Mouse (Mus musculus) heart, adult 2 months (tissue): ENCODE results near the gene Gm26602.

Source experiments
- CTCF ChIP-seq: fragments of 200-600 bp; IDR thresholded peaks from 2 replicates; pipeline ENCODE4 v1.8.1; 2022; ENCODE audit warnings: antibody characterized with exemption, mild to moderate bottlenecking, moderate library complexity
- POLR2A ChIP-seq: fragments of 200-500 bp; IDR thresholded peaks from 2 replicates; pipeline ENCODE4 v1.6.1; 2011; ENCODE audit warnings: mild to moderate bottlenecking, low read depth, low read length, control low read depth; ENCODE audit not compliant: insufficient read depth

- TF ChIP-seq CTCF (no peak), POLR2A (no peak)
Measured at GRCm38 (mm10) chr10:79930826-79931186, 20.1 kb downstream of the Gm26602 start.
